Mouse (Mus musculus): ENCODE measurements around the gene Pofut2.

Gene Pofut2

GRCm38 (mm10) chr10:77258704-77259621, at the start of gene Pofut2:
Pofut2 (plus strand) TSS chr10:77259218.
- peak; percentile 96 for DNase-seq

GRCm38 (mm10) chr10:77209261-77209660, 49.8 kb upstream of the Pofut2 start:
- DNase-seq, result peak; percentile 45 to 63

- DNase-seq, result no peak
Observed at GRCm38 (mm10) chr10:77210666-77211065, 48.4 kb upstream of the Pofut2 start.

- DNase-seq, result peak; percentile 47 to 60
Observed at GRCm38 (mm10) chr10:77211116-77211570, 47.9 kb upstream of the Pofut2 start.

- no peak for DNase-seq
Observed at GRCm38 (mm10) chr10:77212354-77213120, 46.5 kb upstream of the Pofut2 start.

- no peak for DNase-seq
Observed at GRCm38 (mm10) chr10:77213483-77213882, 45.5 kb upstream of the Pofut2 start.

GRCm38 (mm10) chr10:77214586-77214985, 44.4 kb upstream of the Pofut2 start:
- DNase-seq, result peak; percentile 53 to 66

GRCm38 (mm10) chr10:77215641-77216040, 43.4 kb upstream of the Pofut2 start:
- no peak for DNase-seq

- DNase-seq, result no peak
Observed at GRCm38 (mm10) chr10:77216313-77216712, 42.7 kb upstream of the Pofut2 start.

GRCm38 (mm10) chr10:77217155-77217731, 41.8 kb upstream of the Pofut2 start:
- DNase-seq, result no peak

- no peak for DNase-seq
Observed at GRCm38 (mm10) chr10:77218059-77218458, 41.0 kb upstream of the Pofut2 start.

GRCm38 (mm10) chr10:77219411-77220025, 39.5 kb upstream of the Pofut2 start:
- DNase-seq, result no peak

- no peak for DNase-seq
Observed at GRCm38 (mm10) chr10:77221108-77221507, 37.9 kb upstream of the Pofut2 start.

GRCm38 (mm10) chr10:77222963-77223552, 36.0 kb upstream of the Pofut2 start:
- no peak for DNase-seq

- no peak for DNase-seq
Observed at GRCm38 (mm10) chr10:77224390-77224789, 34.6 kb upstream of the Pofut2 start.

- no peak for DNase-seq
Observed at GRCm38 (mm10) chr10:77225414-77225813, 33.6 kb upstream of the Pofut2 start.

- no peak for DNase-seq
Observed at GRCm38 (mm10) chr10:77225995-77226688, 32.9 kb upstream of the Pofut2 start.

- DNase-seq, result no peak
Observed at GRCm38 (mm10) chr10:77226691-77227367, 32.2 kb upstream of the Pofut2 start.

GRCm38 (mm10) chr10:77227368-77227723, 31.7 kb upstream of the Pofut2 start:
- no peak for DNase-seq

- no peak for DNase-seq
Observed at GRCm38 (mm10) chr10:77229609-77230595, 29.1 kb upstream of the Pofut2 start.
